Mouse (Mus musculus): ENCODE data around the gene Olfr560. TPM values are rescaled to one million over a fixed set of nuclear protein-coding genes. Genes with fewer than 3 reads are reported as not detected.

Gene Olfr560
- total RNA-seq (2014; rRNA removed) (not detected in 2 replicates), polyA plus RNA-seq (2015; fragmentation: Nextera tagmentation; extraction: Ambion mirVana) (not detected in 2 replicates)

- DNase-seq (ENCODE audit: low spot score) (no peak), ATAC-seq (no peak)
- Histone ChIP-seq H3K27me3 (ENCODE audit: insufficient read depth, low read length) (no peaks in the 10 kb centered on the region), H3K4me1 (ENCODE audit: insufficient read depth, low read length) (no peaks in the 10 kb centered on the region), H3K27ac (no peak within 1 kb of the TSS), H3K9ac (replicated peaks; ENCODE audit: low read length) (no peak within 1 kb of the TSS), H3K4me2 (ENCODE audit: low read depth, low read length) (no peak within 1 kb of the TSS), H3K36me3 (ENCODE audit: insufficient read depth, low read length) (no peaks in the 10 kb centered on the region), H3K4me3 (ENCODE audit: low read length) (no peak within 1 kb of the TSS), H3K9me3 (ENCODE audit: low read length) (no peaks in the 10 kb centered on the region)
- TF ChIP-seq CTCF (IDR thresholded peaks at IDR 0.05; ENCODE audit: low read depth) = no peak
- WGBS = 78% methylated on average over 4 of the region's 4 CpGs
Observed at GRCm38 (mm10) chr7:102759266-102759665, at the start of gene Olfr560, which contains the start of gene Olfr78. TSS of gene Olfr560 (minus strand) at chr7:102759366. TSS of gene Olfr78 (minus strand) at chr7:102759471.

- H3K9ac ChIP-seq (replicated peaks; ENCODE audit: low read length) = no peak within 1 kb of the TSS
- no peak within 1 kb of the TSS for H3K4me3 ChIP-seq (ENCODE audit: low read length)
- no peaks in the 10 kb centered on the region for H3K27me3 ChIP-seq (ENCODE audit: insufficient read depth, low read length)
- no peaks in the 10 kb centered on the region for H3K4me1 ChIP-seq (ENCODE audit: insufficient read depth, low read length)
- H3K9me3 ChIP-seq (ENCODE audit: low read length) = no peaks in the 10 kb centered on the region
- ATAC-seq (no peak), DNase-seq (ENCODE audit: low spot score) (no peak)
- no peak for TF ChIP-seq CTCF (IDR thresholded peaks at IDR 0.05; ENCODE audit: low read depth)
- H3K4me2 ChIP-seq (ENCODE audit: low read depth, low read length) = no peak within 1 kb of the TSS
- H3K27ac ChIP-seq = no peak within 1 kb of the TSS
- no peaks in the 10 kb centered on the region for H3K36me3 ChIP-seq (ENCODE audit: insufficient read depth, low read length)
Observed at GRCm38 (mm10) chr7:102803180-102803579, 44.0 kb upstream of the Olfr560 start, which contains the start of gene Olfr564. TSS of gene Olfr564 (plus strand) at chr7:102803480.

GRCm38 (mm10) chr7:102770921-102771320 is 11.8 kb upstream of the Olfr560 start, which contains the start of gene Olfr561:
TSS of gene Olfr561 (plus strand) at chr7:102771221.
- WGBS = 67% methylated on average over 2 of the region's 2 CpGs
- H3K9ac ChIP-seq (replicated peaks; ENCODE audit: low read length) = no peak within 1 kb of the TSS
- H3K36me3 ChIP-seq (ENCODE audit: insufficient read depth, low read length) = no peaks in the 10 kb centered on the region
- no peak for TF ChIP-seq CTCF (IDR thresholded peaks at IDR 0.05; ENCODE audit: low read depth)
- no peaks in the 10 kb centered on the region for H3K27me3 ChIP-seq (ENCODE audit: insufficient read depth, low read length)
- no peaks in the 10 kb centered on the region for H3K9me3 ChIP-seq (ENCODE audit: low read length)
- no peaks in the 10 kb centered on the region for H3K4me1 ChIP-seq (ENCODE audit: insufficient read depth, low read length)
- DNase-seq (ENCODE audit: low spot score) (no peak), ATAC-seq (no peak)
- H3K4me3 ChIP-seq (ENCODE audit: low read length) = no peak within 1 kb of the TSS
- H3K27ac ChIP-seq = no peak within 1 kb of the TSS
- H3K4me2 ChIP-seq (ENCODE audit: low read depth, low read length) = no peak within 1 kb of the TSS

GRCm38 (mm10) chr7:102752086-102752485 is 7.1 kb downstream of the Olfr560 start:
- Histone ChIP-seq H3K4me1 (ENCODE audit: insufficient read depth, low read length) (no peaks in the 10 kb centered on the region), H3K36me3 (ENCODE audit: insufficient read depth, low read length) (no peaks in the 10 kb centered on the region), H3K4me2 (ENCODE audit: low read depth, low read length) (no peak overlapping the region), H3K4me3 (ENCODE audit: low read length) (no peak overlapping the region), H3K9me3 (ENCODE audit: low read length) (no peaks in the 10 kb centered on the region), H3K27me3 (ENCODE audit: insufficient read depth, low read length) (no peaks in the 10 kb centered on the region), H3K27ac (no peak overlapping the region), H3K9ac (replicated peaks; ENCODE audit: low read length) (no peak overlapping the region)
- no peak; the same call in 1 of the 2 replicates for TF ChIP-seq CTCF (IDR thresholded peaks at IDR 0.05; ENCODE audit: low read depth)
- 24% methylated on average over 1 of the region's 1 CpGs for WGBS
- ATAC-seq = no peak
- no peak for DNase-seq (ENCODE audit: low spot score)

- Histone ChIP-seq H3K4me2 (ENCODE audit: low read depth, low read length) (no peak overlapping the region), H3K9me3 (ENCODE audit: low read length) (no peaks in the 10 kb centered on the region), H3K27me3 (ENCODE audit: insufficient read depth, low read length) (no peaks in the 10 kb centered on the region), H3K9ac (replicated peaks; ENCODE audit: low read length) (no peak overlapping the region), H3K36me3 (ENCODE audit: insufficient read depth, low read length) (no peaks in the 10 kb centered on the region), H3K4me1 (ENCODE audit: insufficient read depth, low read length) (no peaks in the 10 kb centered on the region), H3K27ac (no peak overlapping the region), H3K4me3 (ENCODE audit: low read length) (no peak overlapping the region)
- DNase-seq (ENCODE audit: low spot score) = no peak
- TF ChIP-seq CTCF (IDR thresholded peaks at IDR 0.05; ENCODE audit: low read depth) = no peak
- no peak for ATAC-seq
- WGBS = 60% methylated on average over 2 of the region's 2 CpGs
Observed at GRCm38 (mm10) chr7:102737705-102738104, 21.5 kb downstream of the Olfr560 start.

DNA sequence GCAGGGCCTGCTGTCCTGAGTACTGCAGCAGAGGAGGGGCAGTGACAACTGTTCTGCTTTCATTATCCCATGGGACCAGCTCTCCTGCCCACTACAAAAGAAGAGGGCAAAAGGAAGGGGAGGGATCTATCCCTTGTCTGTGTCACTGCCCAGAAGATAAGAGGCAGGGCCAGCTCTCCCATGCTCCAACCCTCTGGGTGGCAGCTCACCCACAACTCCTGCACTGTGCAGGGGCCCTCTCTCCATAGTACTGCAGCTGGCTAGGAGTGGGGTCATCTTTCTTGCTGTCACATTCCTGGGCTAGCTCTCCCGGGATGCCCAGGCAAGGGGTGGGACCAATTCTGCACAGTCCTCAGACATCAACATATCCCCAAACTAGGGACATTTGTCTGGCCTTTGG is 25.4 kb downstream of the Olfr560 start:
- DNase-seq (ENCODE audit: low spot score) = no peak
- Histone ChIP-seq H3K27me3 (ENCODE audit: insufficient read depth, low read length) (no peaks in the 10 kb centered on the region), H3K9ac (replicated peaks; ENCODE audit: low read length) (no peak overlapping the region), H3K4me2 (ENCODE audit: low read depth, low read length) (no peak overlapping the region), H3K9me3 (ENCODE audit: low read length) (no peaks in the 10 kb centered on the region), H3K4me3 (ENCODE audit: low read length) (no peak overlapping the region), H3K36me3 (ENCODE audit: insufficient read depth, low read length) (no peaks in the 10 kb centered on the region), H3K4me1 (ENCODE audit: insufficient read depth, low read length) (no peaks in the 10 kb centered on the region), H3K27ac (no peak overlapping the region)
- no peak; the same call in 1 of the 2 replicates for ATAC-seq
- no peak for TF ChIP-seq CTCF (IDR thresholded peaks at IDR 0.05; ENCODE audit: low read depth)
- 53% methylated on average over 1 of the region's 1 CpGs for WGBS

DNA sequence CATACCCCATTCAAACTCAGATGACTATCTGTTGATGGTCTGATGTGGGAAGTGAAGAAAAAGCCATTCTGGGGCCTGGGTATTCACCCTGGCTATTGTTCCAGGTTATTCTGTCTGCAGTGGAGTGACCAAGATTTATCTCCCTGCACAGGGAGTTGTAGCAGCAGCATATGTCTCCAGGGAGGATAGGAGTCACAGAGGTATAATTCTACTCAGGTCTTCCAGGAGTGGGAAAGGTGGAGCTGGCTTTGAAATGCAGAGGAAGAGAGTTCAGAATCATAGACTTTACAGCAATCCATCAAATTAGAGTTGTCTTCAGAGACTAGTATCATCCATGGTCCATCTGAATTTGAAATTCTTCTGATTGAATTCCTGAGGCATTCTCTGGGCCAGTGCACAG is 31.8 kb downstream of the Olfr560 start, which contains the start of gene Olfr559:
Gene Olfr559, minus strand, starts transcription at position 101 of the 400 bp plus-strand sequence.
- H3K4me3 ChIP-seq (ENCODE audit: low read length) = no peak within 1 kb of the TSS
- no peaks in the 10 kb centered on the region for H3K4me1 ChIP-seq (ENCODE audit: insufficient read depth, low read length)
- ATAC-seq (no peak), DNase-seq (ENCODE audit: low spot score) (no peak)
- no peak within 1 kb of the TSS for H3K4me2 ChIP-seq (ENCODE audit: low read depth, low read length)
- no peak within 1 kb of the TSS for H3K27ac ChIP-seq
- H3K27me3 ChIP-seq (ENCODE audit: insufficient read depth, low read length) = no peaks in the 10 kb centered on the region
- no peak for TF ChIP-seq CTCF (IDR thresholded peaks at IDR 0.05; ENCODE audit: low read depth)
- no peaks in the 10 kb centered on the region for H3K36me3 ChIP-seq (ENCODE audit: insufficient read depth, low read length)
- no peaks in the 10 kb centered on the region for H3K9me3 ChIP-seq (ENCODE audit: low read length)
- H3K9ac ChIP-seq (replicated peaks; ENCODE audit: low read length) = no peak within 1 kb of the TSS

Data from hindbrain, postnatal 0 days (tissue).